Mouse (Mus musculus) stomach, postnatal 0 days (tissue): ENCODE results near the gene Zfp316. TPM values are rescaled to one million over a fixed set of nuclear protein-coding genes. Genes with fewer than 3 reads are reported as not detected.

ENCODE experiments used
- ATAC-seq: fragments of 200-750 bp; cut with Nextera tagmentation; 2 replicates; pipeline ENCODE4 v1.8.0; 2017; ENCODE audit not compliant: low FRiP score, low TSS enrichment
- DNase-seq: peaks from one replicate; pipeline ENCODE4 v3.0.0-alpha.2; 2016; ENCODE audit warnings: low spot score
- H3K27ac ChIP-seq: fragments of 300-500 bp; sonication (generic); replicated peaks from 2 replicates; pipeline ENCODE4 v1.5.1; 2014; ENCODE audit warnings: mild to moderate bottlenecking, control low read depth
- H3K27me3 ChIP-seq: fragments of 300-500 bp; sonication (generic); 2 replicates; pipeline ENCODE4 v1.6.1; 2014; ENCODE audit warnings: low read length; ENCODE audit not compliant: control insufficient read depth, insufficient read depth
- H3K36me3 ChIP-seq: fragments of 300-500 bp; sonication (generic); 2 replicates; pipeline ENCODE4 v1.6.1; 2014; ENCODE audit warnings: low read length, mixed read lengths; ENCODE audit not compliant: control insufficient read depth, insufficient read depth
- H3K4me1 ChIP-seq: fragments of 300-500 bp; sonication (generic); replicated peaks from 2 replicates; pipeline ENCODE4 v1.6.1; 2014; ENCODE audit warnings: antibody characterized with exemption; ENCODE audit not compliant: control insufficient read depth, insufficient read depth
- H3K4me2 ChIP-seq: fragments of 300-500 bp; sonication (generic); replicated peaks from 2 replicates; pipeline ENCODE4 v1.6.1; 2014; ENCODE audit warnings: low read depth, mild to moderate bottlenecking, control low read depth, moderate library complexity
- H3K4me3 ChIP-seq: fragments of 300-500 bp; sonication (generic); 2 replicates; pipeline ENCODE4 v1.5.1; 2014; ENCODE audit warnings: low read depth, low read length, control low read depth
- H3K9ac ChIP-seq: fragments of 300-500 bp; sonication (generic); 2 replicates; pipeline ENCODE4 v1.6.1; 2014; ENCODE audit warnings: mild to moderate bottlenecking, low read length, control low read depth, mixed read lengths
- H3K9me3 ChIP-seq: fragments of 300-500 bp; sonication (generic); 2 replicates; pipeline ENCODE4 v1.6.1; 2016; ENCODE audit warnings: low read length; ENCODE audit not compliant: control insufficient read depth
- CTCF ChIP-seq: IDR thresholded peaks from 2 replicates; pipeline ENCODE4 v1.5.1; 2016; ENCODE audit warnings: antibody characterized with exemption, low read depth, mild to moderate bottlenecking, moderate library complexity
- EP300 ChIP-seq: optimal IDR thresholded peaks from 2 replicates; pipeline ENCODE3; 2016; ENCODE audit warnings: antibody characterized with exemption
- WGBS: fragments of 180-500 bp; shearing (Covaris S2); extraction: QIAGEN DNeasy Blood & Tissue Kit; methylation state at CpG from one replicate; pipeline ENCODE4 v1.1.7; 2014; 5-methylcytosine and 5-hydroxymethylcytosine counted together
- polyA plus RNA-seq: library from polyadenylated mRNA; unstranded; fragments of >200 nt; fragmentation: Nextera tagmentation; extraction: Ambion mirVana; gene quantifications from 2 replicates; pipeline ENCODE4 v1.2.1, GENCODE M21; 2015

The Zfp316 gene
- polyA plus RNA-seq = 1.4 and 1.7 TPM in 2 replicates

DNA sequence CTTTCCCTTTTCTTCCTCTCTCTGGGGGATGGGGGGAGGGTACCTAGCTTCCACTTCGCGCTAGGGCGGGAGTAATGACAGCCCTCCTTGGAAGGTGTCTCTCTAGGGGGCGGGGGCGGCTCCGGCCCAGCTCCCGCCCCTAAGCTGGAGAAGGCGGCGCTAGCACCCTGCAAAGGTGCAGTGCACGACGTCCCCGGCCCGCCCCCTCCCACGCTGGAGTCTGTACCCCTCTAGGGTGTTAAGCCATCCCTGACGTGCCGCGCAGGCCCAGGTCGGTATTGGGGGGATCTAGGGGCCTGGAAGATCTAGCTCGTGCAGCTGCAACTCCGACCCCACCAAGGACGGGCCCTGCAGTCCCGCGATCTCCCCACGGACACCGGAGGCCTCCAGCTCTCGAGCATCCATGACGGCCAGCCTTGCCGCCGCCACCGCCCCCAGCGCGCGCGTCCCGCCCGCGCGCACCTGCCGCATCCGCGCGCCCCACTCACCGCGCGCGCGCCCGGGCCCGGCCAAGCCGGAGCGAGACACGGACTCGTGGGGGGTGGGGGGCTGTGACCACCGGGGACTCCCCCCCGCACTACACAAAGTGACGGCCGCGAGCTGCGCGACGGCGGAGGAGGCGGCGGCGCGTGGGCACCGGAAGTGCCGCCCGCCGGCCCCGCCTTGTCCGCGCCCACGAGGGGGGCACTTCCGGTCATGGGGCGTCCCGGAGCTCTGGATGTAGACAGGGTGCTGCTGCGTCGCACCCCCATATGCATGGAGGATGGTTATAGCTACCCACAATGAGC, at the start of gene Zfp316:
Gene Zfp316 (minus strand): TSS at position 660 of the 788 bp plus-strand sequence.
- Histone ChIP-seq H3K9me3 (no peaks in the 10 kb centered on the region), H3K36me3 (no peaks in the 10 kb centered on the region), H3K9ac (peak within 1 kb of the TSS; percentile 83), H3K4me3 (peak within 1 kb of the TSS; percentile 88), H3K4me2 (peak within 1 kb of the TSS; percentile 97), H3K27me3 (no peaks in the 10 kb centered on the region), H3K4me1 (no peaks in the 10 kb centered on the region), H3K27ac (peak within 1 kb of the TSS; percentile 77)
- DNase-seq = peak; percentile 77
- peak; percentile 79 for ATAC-seq
- no peak for TF ChIP-seq EP300
- peak; percentile 2; the same call in 1 of the 2 replicates for TF ChIP-seq CTCF
- under 1% methylated on average over 51 of the region's 79 CpGs for WGBS

DNA sequence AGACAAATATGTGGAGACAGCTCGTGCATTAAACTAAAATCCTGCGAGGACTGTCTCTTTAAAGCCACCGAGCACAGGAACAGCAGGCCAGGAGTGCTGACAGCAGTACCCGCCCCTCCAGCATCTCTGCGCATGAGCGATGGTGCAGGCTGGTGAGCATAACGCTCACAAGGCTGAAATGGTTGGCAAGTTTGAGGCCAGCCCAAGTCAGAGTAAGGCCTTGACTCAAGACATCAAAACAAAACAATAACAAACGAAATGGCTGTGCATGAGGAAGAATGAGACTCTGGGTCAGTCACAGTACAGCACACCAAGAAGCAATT, 47.4 kb upstream of the Zfp316 start:
- H3K36me3 ChIP-seq = peaks cover 16% of the 10 kb centered on the region
- 91% methylated on average over 8 of the region's 8 CpGs for WGBS

DNA sequence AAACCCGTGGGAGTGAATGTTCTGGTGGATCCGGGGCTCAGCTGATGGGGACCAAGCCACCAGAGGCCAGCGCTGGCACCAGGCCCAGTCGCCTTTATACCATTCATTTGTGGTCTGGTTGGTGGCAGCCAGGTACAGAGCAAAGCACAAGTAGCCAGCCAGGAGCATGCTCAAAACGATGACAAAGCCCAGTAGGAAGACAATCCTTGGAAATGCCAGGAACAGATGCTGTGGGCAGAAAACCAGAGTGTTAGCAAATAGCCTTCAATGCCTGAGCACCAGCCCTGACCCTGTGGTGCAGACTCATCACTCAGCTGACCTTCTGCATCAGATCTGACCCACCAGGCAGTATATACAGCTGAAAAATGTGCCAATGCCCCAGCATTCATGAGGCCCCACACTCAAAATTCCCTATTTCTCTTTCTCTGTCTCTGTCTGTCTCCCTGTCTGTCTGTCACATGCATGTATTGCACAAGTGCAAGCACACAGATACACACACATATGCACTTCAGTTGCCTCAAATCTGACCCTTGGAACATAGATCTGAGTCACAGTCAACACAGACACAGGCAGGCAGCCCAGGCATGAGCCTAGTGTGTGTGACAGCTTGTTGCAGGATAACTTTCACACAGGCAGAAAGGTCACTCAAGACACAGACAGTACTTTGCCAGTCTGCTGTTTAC, 46.9 kb upstream of the Zfp316 start:
- no peak overlapping the region for H3K4me3 ChIP-seq
- no peak for DNase-seq
- H3K4me2 ChIP-seq = no peak overlapping the region
- peaks cover 6% of the 10 kb centered on the region for H3K4me1 ChIP-seq
- no peaks in the 10 kb centered on the region for H3K9me3 ChIP-seq
- no peaks in the 10 kb centered on the region for H3K27me3 ChIP-seq
- peaks cover 13% of the 10 kb centered on the region for H3K36me3 ChIP-seq
- H3K9ac ChIP-seq = no peak overlapping the region
- TF ChIP-seq EP300 (no peak), CTCF (no peak)
- no peak overlapping the region for H3K27ac ChIP-seq
- WGBS = 92% methylated on average over 5 of the region's 5 CpGs
- no peak for ATAC-seq

More for the DNA sequence above, 47.4 kb upstream of the Zfp316 start:
- Histone ChIP-seq H3K4me2 (no peak overlapping the region), H3K27me3 (no peaks in the 10 kb centered on the region), H3K27ac (no peak overlapping the region), H3K9me3 (no peaks in the 10 kb centered on the region), H3K4me1 (peaks cover 6% of the 10 kb centered on the region), H3K9ac (no peak overlapping the region), H3K4me3 (no peak overlapping the region)
- no peak for ATAC-seq
- DNase-seq = no peak
- TF ChIP-seq EP300 (no peak), CTCF (no peak)

DNA sequence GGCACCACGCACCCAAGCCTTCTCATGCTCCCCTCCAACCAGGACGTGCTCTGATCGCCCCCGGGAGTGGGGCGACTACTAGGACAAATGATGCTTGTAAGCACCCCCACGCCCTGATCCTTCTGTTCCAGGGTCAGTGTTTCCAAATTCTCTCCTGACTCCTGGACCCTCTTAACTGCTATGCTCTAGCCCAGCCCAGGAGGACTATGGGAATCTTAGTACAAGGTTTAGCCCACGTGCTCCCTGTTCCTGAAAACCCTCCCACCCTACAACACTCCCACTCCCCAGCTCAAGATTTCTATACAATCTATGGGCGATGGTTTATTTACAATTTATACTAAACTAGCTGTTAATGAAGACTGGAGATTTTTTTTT, 45.7 kb upstream of the Zfp316 start:
- no peak overlapping the region for H3K9ac ChIP-seq
- peaks cover 16% of the 10 kb centered on the region for H3K36me3 ChIP-seq
- WGBS = 13% methylated on average over 8 of the region's 8 CpGs

DNA sequence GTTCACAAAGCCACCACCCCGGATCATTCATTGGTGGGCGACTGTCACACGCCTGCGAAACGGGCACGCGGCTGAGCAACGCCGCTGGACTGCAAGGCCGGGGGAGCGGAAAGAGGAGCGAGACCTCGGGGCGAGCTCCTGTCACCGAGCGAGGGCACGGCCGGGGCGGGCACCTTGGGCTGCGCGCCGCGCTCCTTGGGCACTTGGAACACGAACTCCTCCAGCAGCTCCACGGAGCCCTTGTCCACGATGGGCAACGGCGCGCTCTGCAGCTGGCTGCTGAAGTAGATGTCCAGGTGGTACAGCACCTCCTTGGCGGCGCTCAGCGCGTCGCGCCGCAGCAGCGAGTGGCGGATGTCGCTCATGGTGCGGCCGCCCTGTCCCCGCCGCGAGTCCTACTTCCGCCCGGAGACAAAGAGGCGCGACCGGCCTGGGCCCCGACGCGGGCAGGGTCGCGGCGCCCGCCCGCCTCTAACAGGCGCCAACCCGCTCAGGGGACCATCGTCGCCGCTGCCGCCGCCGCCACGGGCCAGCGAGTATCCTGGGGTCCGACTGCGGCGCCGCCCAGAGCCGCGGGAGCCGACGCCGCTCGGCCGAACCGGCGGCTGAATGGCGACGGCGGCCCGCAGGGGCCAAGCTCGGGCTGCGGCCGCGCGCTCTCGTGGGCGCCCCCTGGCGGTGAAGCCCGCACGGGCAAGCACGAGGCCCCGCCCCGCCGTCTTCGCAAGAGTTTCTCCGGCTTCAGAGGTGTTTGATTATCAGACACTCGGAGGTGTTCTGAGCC, 45.1 kb upstream of the Zfp316 start, which contains the start of gene E130309D02Rik:
Gene E130309D02Rik (minus strand): TSS at position 631 of the 784 bp plus-strand sequence.
- Histone ChIP-seq H3K4me3 (peak within 1 kb of the TSS; percentile 95), H3K36me3 (peaks cover 16% of the 10 kb centered on the region)
- WGBS = under 1% methylated on average over 98 of the region's 101 CpGs

More for the DNA sequence above, 45.7 kb upstream of the Zfp316 start:
- TF ChIP-seq EP300 (no peak), CTCF (no peak)
- Histone ChIP-seq H3K4me3 (peak overlapping the region; percentile 95), H3K27ac (no peak overlapping the region), H3K9me3 (no peaks in the 10 kb centered on the region), H3K27me3 (no peaks in the 10 kb centered on the region), H3K4me2 (peak overlapping the region; percentile 80), H3K4me1 (peaks cover 6% of the 10 kb centered on the region)
- DNase-seq = no peak
- peak; percentile 7; the same call in 1 of the 2 replicates for ATAC-seq

More for the DNA sequence above, 45.1 kb upstream of the Zfp316 start, which contains the start of gene E130309D02Rik:
- TF ChIP-seq EP300 (no peak), CTCF (peak; percentile 79)
- Histone ChIP-seq H3K9ac (peak within 1 kb of the TSS; percentile 94), H3K4me2 (peak within 1 kb of the TSS; percentile 80), H3K27me3 (no peaks in the 10 kb centered on the region), H3K4me1 (peaks cover 6% of the 10 kb centered on the region), H3K9me3 (no peaks in the 10 kb centered on the region), H3K27ac (peak within 1 kb of the TSS; percentile 90)
- ATAC-seq (peak; percentile 85), DNase-seq (peak; percentile 92)
